10 mouse cellular contexts compared by ENCODE assay signal in the genomic region with DNA sequence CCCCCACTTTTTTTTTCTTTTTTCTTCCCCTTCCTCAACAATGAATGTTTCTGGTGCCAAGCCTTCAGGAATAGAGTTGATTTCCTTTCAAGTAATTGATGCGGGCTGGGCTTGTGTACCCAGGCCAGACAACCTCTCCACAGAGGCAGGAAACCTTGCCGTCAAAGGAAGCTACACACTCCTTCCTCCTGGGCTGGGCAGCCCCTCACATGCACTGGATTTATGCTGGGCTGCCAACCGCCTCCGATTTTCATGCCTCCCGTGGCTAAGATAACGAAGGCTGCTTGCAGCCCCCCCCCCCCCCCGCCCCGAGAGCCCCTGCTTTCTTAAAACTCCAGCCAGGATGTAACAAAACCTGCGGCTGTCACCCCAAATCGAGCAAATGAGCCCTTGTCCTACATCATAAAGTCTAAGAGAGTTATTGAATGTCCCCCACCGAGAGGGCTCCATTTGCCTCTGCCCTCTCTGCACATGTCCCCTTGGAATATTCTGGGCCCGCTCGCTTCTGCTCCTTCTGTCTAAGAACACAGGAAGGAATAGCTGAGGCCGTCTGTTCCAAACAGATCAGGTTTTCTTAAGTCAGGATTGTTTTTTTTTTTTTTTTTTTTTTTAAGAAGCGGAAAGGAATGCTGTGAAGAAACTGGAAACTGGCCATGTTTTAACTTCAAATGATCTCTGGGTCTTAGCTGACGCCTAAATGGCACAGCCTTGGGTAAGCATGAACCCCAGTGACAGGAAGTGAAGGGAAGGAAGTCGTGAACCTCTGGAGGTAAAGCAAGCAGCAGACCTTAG.
DNase-seq lines count a peak whose midpoint lies in the region; ATAC-seq and TF ChIP-seq lines count a peak whose summit lies in the region.
"Had no signal": no experiment of that assay in that cellular context is flagged by ENCODE, and none has a peak within 500 bp of the region (broad histone marks: within the 10 kb centered on the region; RNA-seq: fewer than 3 reads in every experiment).

No protein-coding gene starts in this region.

- TF ChIP-seq CTCF in midbrain, postnatal 0 days (IDR thresholded peaks at IDR 0.05): no peak

- no peak overlapping the region for H3K4me2 ChIP-seq in forebrain, embryonic 15.5 days (replicated peaks)
- no peak overlapping the region for H3K4me2 ChIP-seq in midbrain, postnatal 0 days (ENCODE audit: low read depth, low read length, poor library complexity, severe bottlenecking)
- peak overlapping the region; percentile 32 for H3K4me2 ChIP-seq in kidney, embryonic 15.5 days
- H3K4me2 ChIP-seq in neural tube, embryonic 12.5 days (replicated peaks): peak overlapping the region; percentile 27; the same call in 1 of the 2 replicates
- H3K4me2 ChIP-seq: liver, embryonic 12.5 days had no signal

- H3K9me3 ChIP-seq in forebrain, embryonic 10.5 days: peaks cover 4% of the 10 kb centered on the region; the same call in 1 of the 2 replicates
- no peaks in the 10 kb centered on the region for H3K9me3 ChIP-seq in forebrain, embryonic 15.5 days
- no peaks in the 10 kb centered on the region for H3K9me3 ChIP-seq in midbrain, embryonic 10.5 days (replicated peaks)
- H3K9me3 ChIP-seq in midbrain, postnatal 0 days (ENCODE audit: low read length): no peaks in the 10 kb centered on the region
- no peaks in the 10 kb centered on the region for H3K9me3 ChIP-seq in kidney, embryonic 15.5 days (replicated peaks)
- H3K9me3 ChIP-seq in neural tube, embryonic 12.5 days: no peaks in the 10 kb centered on the region
- H3K9me3 ChIP-seq: liver, embryonic 12.5 days had no signal

- peaks cover 60% of the 10 kb centered on the region for H3K4me1 ChIP-seq in forebrain, embryonic 10.5 days
- peaks cover 36% of the 10 kb centered on the region for H3K4me1 ChIP-seq in forebrain, embryonic 15.5 days
- H3K4me1 ChIP-seq in midbrain, embryonic 10.5 days: peaks cover 56% of the 10 kb centered on the region
- no peaks in the 10 kb centered on the region for H3K4me1 ChIP-seq in midbrain, postnatal 0 days (ENCODE audit: insufficient read depth, low read length)
- H3K4me1 ChIP-seq in kidney, embryonic 15.5 days: peaks cover 29% of the 10 kb centered on the region
- H3K4me1 ChIP-seq in neural tube, embryonic 12.5 days: peaks cover 41% of the 10 kb centered on the region

- WGBS in forebrain, embryonic 10.5 days: 16% methylated on average over 17 of the region's 17 CpGs
- WGBS in forebrain, embryonic 15.5 days: 5% methylated on average over 17 of the region's 17 CpGs
- WGBS in midbrain, embryonic 10.5 days: 25% methylated on average over 17 of the region's 17 CpGs
- 26% methylated on average over 16 of the region's 17 CpGs for WGBS in midbrain, postnatal 0 days
- 8% methylated on average over 17 of the region's 17 CpGs for WGBS in kidney, embryonic 15.5 days
- WGBS in neural tube, embryonic 12.5 days: 12% methylated on average over 17 of the region's 17 CpGs

- H3K36me3 ChIP-seq in forebrain, embryonic 10.5 days (replicated peaks): no peaks in the 10 kb centered on the region
- H3K36me3 ChIP-seq in forebrain, embryonic 15.5 days: no peaks in the 10 kb centered on the region
- no peaks in the 10 kb centered on the region for H3K36me3 ChIP-seq in midbrain, embryonic 10.5 days
- no peaks in the 10 kb centered on the region for H3K36me3 ChIP-seq in midbrain, postnatal 0 days (ENCODE audit: insufficient read depth, low read length)
- no peaks in the 10 kb centered on the region for H3K36me3 ChIP-seq in kidney, embryonic 15.5 days
- no peaks in the 10 kb centered on the region for H3K36me3 ChIP-seq in neural tube, embryonic 12.5 days
- H3K36me3 ChIP-seq: liver, embryonic 12.5 days had no signal

- H3K9ac ChIP-seq in forebrain, embryonic 15.5 days (replicated peaks): no peak overlapping the region
- no peak overlapping the region for H3K9ac ChIP-seq in midbrain, postnatal 0 days (replicated peaks; ENCODE audit: low read length, poor library complexity, severe bottlenecking)
- no peak overlapping the region for H3K9ac ChIP-seq in kidney, embryonic 15.5 days
- H3K9ac ChIP-seq in neural tube, embryonic 12.5 days: no peak overlapping the region
- H3K9ac ChIP-seq: liver, embryonic 12.5 days had no signal

- H3K27ac ChIP-seq in forebrain, embryonic 10.5 days: peak overlapping the region; percentile 44
- no peak overlapping the region for H3K27ac ChIP-seq in forebrain, embryonic 15.5 days (replicated peaks)
- H3K27ac ChIP-seq in midbrain, embryonic 10.5 days (replicated peaks): peak overlapping the region; percentile 60
- H3K27ac ChIP-seq in midbrain, postnatal 0 days (ENCODE audit: low read depth, low read length): no peak overlapping the region
- peak overlapping the region; percentile 75 for H3K27ac ChIP-seq in kidney, embryonic 15.5 days
- H3K27ac ChIP-seq in neural tube, embryonic 12.5 days: no peak overlapping the region
- H3K27ac ChIP-seq: liver, embryonic 12.5 days had no signal

- H3K4me3 ChIP-seq in forebrain, embryonic 10.5 days: peak overlapping the region; percentile 10
- no peak overlapping the region for H3K4me3 ChIP-seq in forebrain, embryonic 15.5 days
- no peak overlapping the region for H3K4me3 ChIP-seq in midbrain, embryonic 10.5 days
- no peak overlapping the region for H3K4me3 ChIP-seq in midbrain, postnatal 0 days (ENCODE audit: low read depth, low read length)
- H3K4me3 ChIP-seq in kidney, embryonic 15.5 days (replicated peaks): no peak overlapping the region
- H3K4me3 ChIP-seq in neural tube, embryonic 12.5 days: no peak overlapping the region
- H3K4me3 ChIP-seq: liver, embryonic 12.5 days had no signal

- H3K27me3 ChIP-seq in forebrain, embryonic 10.5 days (ENCODE audit: poor library complexity, severe bottlenecking): peaks cover 92% of the 10 kb centered on the region
- peaks cover 44% of the 10 kb centered on the region; the same call in 1 of the 2 replicates for H3K27me3 ChIP-seq in forebrain, embryonic 15.5 days
- H3K27me3 ChIP-seq in midbrain, embryonic 10.5 days (ENCODE audit: low read depth, poor library complexity, severe bottlenecking): peaks cover 56% of the 10 kb centered on the region
- H3K27me3 ChIP-seq in midbrain, postnatal 0 days (ENCODE audit: insufficient read depth, low read length): peaks cover 4% of the 10 kb centered on the region; the same call in 1 of the 2 replicates
- H3K27me3 ChIP-seq in kidney, embryonic 15.5 days: peaks cover 37% of the 10 kb centered on the region
- 0 out of 2 replicates have a peak, but pooled peaks cover 3% of the 10 kb centered on the region for H3K27me3 ChIP-seq in neural tube, embryonic 12.5 days (replicated peaks)

- no peak for ATAC-seq in forebrain, embryonic 15.5 days (replicated peaks)
- no peak for ATAC-seq in midbrain, postnatal 0 days (ENCODE audit: low FRiP score)
- peak; percentile 65 for ATAC-seq in kidney, embryonic 15.5 days (replicated peaks; ENCODE audit: low FRiP score)
- no peak for ATAC-seq in neural tube, embryonic 12.5 days (ENCODE audit: low FRiP score, low read depth)
- ATAC-seq: liver, embryonic 12.5 days had no signal

- DNase-seq in forebrain, embryonic 10.5 days (ENCODE audit: extremely low spot score, low spot score): peak; percentile 47
- peak; percentile 36 for DNase-seq in midbrain, embryonic 10.5 days (ENCODE audit: low spot score)
- DNase-seq in midbrain, postnatal 0 days (ENCODE audit: low spot score): no peak
- DNase-seq in adipocyte (ENCODE audit: low spot score): no peak
- no peak for DNase-seq in c-Kit-positive CD71-positive TER-119-positive erythroid progenitor cells, embryonic 14.5 days (ENCODE audit: low spot score)
- DNase-seq: cerebellum, adult 11-12 months had no signal

Comparison
In these comparisons a context has a peak if more than half of its experiments do, and no peak if none do; other contexts are left out.
1. DNase-seq: peak in forebrain, embryonic 10.5 days (single experiment) and midbrain, embryonic 10.5 days (single experiment); none in midbrain, postnatal 0 days (single experiment), adipocyte (single experiment) and c-Kit-positive CD71-positive TER-119-positive erythroid progenitor cells, embryonic 14.5 days (single experiment).
2. H3K27ac ChIP-seq: peak in forebrain, embryonic 10.5 days (single experiment), midbrain, embryonic 10.5 days (single experiment) and kidney, embryonic 15.5 days (single experiment); none in forebrain, embryonic 15.5 days (single experiment), midbrain, postnatal 0 days (single experiment) and neural tube, embryonic 12.5 days (single experiment).
3. H3K4me2 ChIP-seq: peak in kidney, embryonic 15.5 days (single experiment) and neural tube, embryonic 12.5 days (single experiment); none in forebrain, embryonic 15.5 days (single experiment) and midbrain, postnatal 0 days (single experiment).